Mouse (Mus musculus) G1E (cell line): Measurements from ENCODE around the gene Fosl1. TPM values are rescaled to one million over a fixed set of nuclear protein-coding genes. Genes with fewer than 3 reads are reported as not detected.

Experiments
- ATAC-seq: 2 replicates; pipeline ENCODE4 v1.8.0; 2016; ENCODE audit warnings: mild to moderate bottlenecking; ENCODE audit not compliant: insufficient number of reproducible peaks, poor library complexity, low FRiP score, severe bottlenecking; ENCODE audit errors: extremely low read depth
- DNase-seq: peaks from one replicate; pipeline ENCODE4 v3.0.0; 2012; ENCODE audit warnings: low spot score
- H3K27me3 ChIP-seq: 2 replicates; pipeline ENCODE4 v1.6.1; 2012; ENCODE audit warnings: mild to moderate bottlenecking, low read length, inconsistent platforms; ENCODE audit not compliant: insufficient read depth
- H3K36me3 ChIP-seq: replicated peaks from 2 replicates; pipeline ENCODE3; 2012; ENCODE audit warnings: mild to moderate bottlenecking, inconsistent platforms
- H3K4me1 ChIP-seq: 2 replicates; pipeline ENCODE4 v1.6.1; 2012; ENCODE audit warnings: low read depth, low read length, inconsistent platforms, mixed read lengths; ENCODE audit not compliant: insufficient read depth
- H3K4me3 ChIP-seq: 2 replicates; pipeline ENCODE4 v1.5.1; 2012; ENCODE audit warnings: low read depth, mild to moderate bottlenecking, inconsistent platforms, low read length, moderate library complexity, mixed read lengths
- H3K9me3 ChIP-seq: replicated peaks from 2 replicates; pipeline ENCODE4 v1.6.1; 2012; ENCODE audit warnings: inconsistent platforms
- CTCF ChIP-seq: IDR thresholded peaks from 2 replicates; pipeline ENCODE4 v1.5.1; 2012; ENCODE audit warnings: low read depth, low read length, inconsistent platforms, mixed read lengths
- GATA1 ChIP-seq: IDR thresholded peaks from 2 replicates; pipeline ENCODE4 v1.6.1; 2012; ENCODE audit warnings: borderline replicate concordance, low read length, inconsistent platforms, mixed read lengths
- GATA2 ChIP-seq: IDR thresholded peaks from 2 replicates; pipeline ENCODE4 v1.6.1; 2012; ENCODE audit warnings: low read depth, low read length, inconsistent platforms, borderline replicate concordance
- POLR2AphosphoS5 ChIP-seq: IDR thresholded peaks from 2 replicates; pipeline ENCODE4 v1.6.1; 2012; ENCODE audit warnings: low read depth, low read length, inconsistent platforms; ENCODE audit not compliant: insufficient replicate concordance
- TAL1 ChIP-seq: conservative IDR thresholded peaks from 2 replicates; pipeline ENCODE4 v1.6.1; 2012; ENCODE audit warnings: low read depth, low read length, inconsistent platforms, mixed read lengths
- polyA plus RNA-seq: library from polyadenylated mRNA; stranded (reverse); fragments of >175 nt; gene quantifications from 2 replicates; pipeline ENCODE4 v1.2.3, GENCODE M21; 2012
- total RNA-seq, 2 experiments: library from RNA; stranded (forward) in 1 of 2; stranded (reverse) in 1 of 2; fragments of 200-1000 nt in 1 of 2; fragments of >200 nt in 1 of 2; fragmentation: Nextera tagmentation in 1 of 2; gene quantifications; 2 replicates each; pipeline ENCODE4 v1.2.3; 2014 to 2017

Gene Fosl1
- total and polyA plus RNA-seq, 3 experiments = 0.90 to 3.4 (median 1.9) TPM

- no peak for DNase-seq
- no peak overlapping the region for H3K4me3 ChIP-seq
- no peaks in the 10 kb centered on the region for H3K9me3 ChIP-seq
- TF ChIP-seq TAL1 = no peak
- TF ChIP-seq POLR2AphosphoS5 = no peak
- peaks cover 55% of the 10 kb centered on the region for H3K36me3 ChIP-seq
- H3K27me3 ChIP-seq = peaks cover 6% of the 10 kb centered on the region; the same call in 1 of the 2 replicates
- no peak for ATAC-seq
- H3K4me1 ChIP-seq = peaks cover 27% of the 10 kb centered on the region
Measured at GRCm38 (mm10) chr19:5418750-5419466, 28.4 kb upstream of the Fosl1 start.

GRCm38 (mm10) chr19:5419630-5420029 lies 27.7 kb upstream of the Fosl1 start:
- TF ChIP-seq TAL1 (no peak), GATA1 (no peak), GATA2 (no peak), CTCF (no peak), POLR2AphosphoS5 (no peak)
- ATAC-seq (no peak), DNase-seq (no peak)
- H3K9me3 ChIP-seq = no peaks in the 10 kb centered on the region
- H3K4me3 ChIP-seq = no peak overlapping the region
- peaks cover 28% of the 10 kb centered on the region for H3K4me1 ChIP-seq
- H3K36me3 ChIP-seq = peaks cover 55% of the 10 kb centered on the region
- H3K27me3 ChIP-seq = peaks cover 3% of the 10 kb centered on the region; the same call in 1 of the 2 replicates

DNA sequence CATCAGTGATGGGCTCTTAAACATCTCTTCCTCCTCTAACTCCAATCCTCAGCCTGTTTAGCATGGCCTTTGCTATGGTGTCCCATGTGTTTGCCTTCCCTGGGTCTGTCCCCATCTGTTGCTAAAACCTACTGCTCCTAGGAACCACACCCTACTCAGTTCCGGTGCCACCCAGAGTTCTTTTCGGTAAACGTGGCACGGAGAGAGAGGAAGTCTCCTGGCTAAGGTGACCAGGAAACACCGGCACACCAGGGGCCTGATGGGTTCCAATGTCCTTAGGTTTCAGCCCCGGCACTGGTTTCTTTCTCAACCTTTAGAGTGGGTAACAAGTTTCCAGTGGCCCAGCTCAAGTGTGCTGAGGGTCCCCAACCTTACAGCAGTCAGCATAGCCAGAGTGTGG lies 26.8 kb upstream of the Fosl1 start:
- TF ChIP-seq CTCF = no peak
- no peak for TF ChIP-seq GATA2
- TF ChIP-seq POLR2AphosphoS5 = no peak
- no peak for TF ChIP-seq GATA1
- H3K4me3 ChIP-seq = no peak overlapping the region
- ATAC-seq (no peak), DNase-seq (no peak)
- peaks cover 55% of the 10 kb centered on the region for H3K36me3 ChIP-seq
- H3K9me3 ChIP-seq = no peaks in the 10 kb centered on the region
- peaks cover under 1% of the 10 kb centered on the region; the same call in 1 of the 2 replicates for H3K27me3 ChIP-seq
- peaks cover 28% of the 10 kb centered on the region for H3K4me1 ChIP-seq

DNA sequence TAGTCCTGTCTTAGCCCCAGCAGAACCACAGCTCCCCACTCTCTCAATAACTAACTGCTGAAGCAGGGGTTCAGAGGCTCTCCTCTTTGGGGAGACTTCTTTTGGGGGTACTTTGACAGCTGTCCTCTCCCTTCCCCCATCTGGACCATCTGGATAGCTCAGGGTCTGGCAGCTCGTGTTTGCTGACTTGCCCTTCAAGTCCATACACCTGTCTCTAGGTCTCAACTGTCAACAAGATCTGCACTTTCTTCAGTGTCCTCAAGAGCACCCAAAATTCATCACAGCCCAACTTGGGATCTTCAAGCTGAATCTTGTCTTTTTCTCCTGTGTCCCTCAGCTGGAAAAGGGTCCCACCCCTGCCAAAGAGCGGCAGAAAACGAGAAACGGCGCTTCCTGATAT lies 25.6 kb upstream of the Fosl1 start:
- DNase-seq (no peak), ATAC-seq (no peak)
- Histone ChIP-seq H3K4me3 (no peak overlapping the region), H3K4me1 (peaks cover 40% of the 10 kb centered on the region), H3K27me3 (no peaks in the 10 kb centered on the region), H3K9me3 (no peaks in the 10 kb centered on the region), H3K36me3 (peaks cover 66% of the 10 kb centered on the region)
- TF ChIP-seq POLR2AphosphoS5 (no peak), TAL1 (no peak), GATA2 (no peak), CTCF (no peak), GATA1 (no peak)

DNA sequence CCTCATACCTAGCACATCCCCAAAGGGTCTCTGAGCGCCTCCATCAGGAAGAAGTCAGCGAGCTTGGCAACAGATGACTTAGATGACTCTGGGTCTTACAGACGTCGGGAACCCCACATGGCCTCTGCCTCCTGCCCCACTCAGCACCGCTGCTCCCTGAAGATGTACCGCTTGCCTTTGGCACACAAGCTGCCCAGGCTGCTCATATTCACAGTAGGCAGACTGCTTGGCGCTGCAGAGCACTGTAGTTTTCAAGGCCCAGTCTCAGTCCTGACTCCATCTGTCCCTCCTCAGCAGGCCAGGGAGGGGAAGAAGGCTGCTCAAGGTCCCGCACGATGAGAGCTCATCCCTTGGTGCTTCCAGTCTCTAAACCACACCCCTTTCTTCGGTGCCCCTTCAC lies 25.1 kb upstream of the Fosl1 start:
- ATAC-seq (no peak), DNase-seq (no peak)
- no peaks in the 10 kb centered on the region for H3K27me3 ChIP-seq
- TF ChIP-seq GATA2 (no peak), TAL1 (no peak), POLR2AphosphoS5 (no peak), CTCF (no peak), GATA1 (no peak)
- H3K4me3 ChIP-seq = no peak overlapping the region
- peaks cover 71% of the 10 kb centered on the region for H3K36me3 ChIP-seq
- peaks cover 45% of the 10 kb centered on the region for H3K4me1 ChIP-seq
- no peaks in the 10 kb centered on the region for H3K9me3 ChIP-seq

GRCm38 (mm10) chr19:5422895-5423443 lies 24.4 kb upstream of the Fosl1 start:
- ATAC-seq = no peak
- DNase-seq = no peak
- Histone ChIP-seq H3K4me1 (peaks cover 49% of the 10 kb centered on the region), H3K27me3 (no peaks in the 10 kb centered on the region), H3K9me3 (no peaks in the 10 kb centered on the region), H3K36me3 (peaks cover 70% of the 10 kb centered on the region), H3K4me3 (peak overlapping the region; percentile 100; the same call in 1 of the 2 replicates)
- TF ChIP-seq GATA1 (no peak), CTCF (no peak), TAL1 (no peak), GATA2 (no peak), POLR2AphosphoS5 (no peak)
